Mouse (Mus musculus) central nervous system, embryonic 11.5 days (tissue): ENCODE data around the gene Atxn2l. TPM values are rescaled to one million over a fixed set of nuclear protein-coding genes. Genes with fewer than 3 reads are reported as not detected.

ENCODE experiments used
- polyA plus RNA-seq: library from polyadenylated mRNA; depleted of rRNA; stranded (reverse); fragments of >200 nt; gene quantifications from 2 replicates; pipeline ENCODE4 v1.2.3, GENCODE M21; 2012; rRNA removed

The Atxn2l gene
- polyA plus RNA-seq: 108 and 145 TPM in 2 replicates

DNA sequence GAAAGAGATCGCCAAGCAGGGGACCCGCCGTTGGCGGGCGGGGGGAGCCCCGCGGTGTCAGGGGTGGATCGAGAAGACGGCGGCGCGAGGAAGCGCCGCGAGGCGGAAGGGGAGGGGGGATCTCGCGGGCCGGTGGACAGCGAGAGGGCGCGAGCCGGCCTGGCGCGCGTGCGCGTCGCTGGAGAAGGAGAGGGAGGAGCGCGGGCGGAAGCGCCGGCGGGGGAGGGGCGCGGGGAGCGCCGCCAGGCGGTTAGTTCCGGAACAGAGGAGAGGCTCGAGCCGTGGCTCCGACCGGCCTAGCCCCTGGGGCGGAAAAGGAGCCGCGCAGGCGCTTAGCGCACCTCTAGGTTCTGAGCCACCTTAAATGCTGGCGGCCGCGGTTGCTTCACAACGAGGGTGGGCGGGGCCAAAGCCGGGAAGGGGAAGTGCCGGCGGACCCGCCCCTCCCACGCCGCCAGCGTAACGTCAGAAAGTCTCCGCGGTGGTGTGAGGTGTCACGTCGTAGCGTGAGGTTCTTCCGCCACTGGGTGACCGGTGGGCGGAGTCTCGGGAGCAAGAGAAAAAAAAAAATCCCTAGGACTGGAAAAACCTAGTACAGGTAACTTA, at the start of gene Atxn2l:
Gene Atxn2l, minus strand, starts transcription at position 165 of the 606 bp plus-strand sequence.

GRCm38 (mm10) chr7:126487052-126487483, 16.2 kb downstream of the Atxn2l start, which contains the start of gene Tufm:
TSS of gene Tufm (plus strand) at chr7:126487361.

DNA sequence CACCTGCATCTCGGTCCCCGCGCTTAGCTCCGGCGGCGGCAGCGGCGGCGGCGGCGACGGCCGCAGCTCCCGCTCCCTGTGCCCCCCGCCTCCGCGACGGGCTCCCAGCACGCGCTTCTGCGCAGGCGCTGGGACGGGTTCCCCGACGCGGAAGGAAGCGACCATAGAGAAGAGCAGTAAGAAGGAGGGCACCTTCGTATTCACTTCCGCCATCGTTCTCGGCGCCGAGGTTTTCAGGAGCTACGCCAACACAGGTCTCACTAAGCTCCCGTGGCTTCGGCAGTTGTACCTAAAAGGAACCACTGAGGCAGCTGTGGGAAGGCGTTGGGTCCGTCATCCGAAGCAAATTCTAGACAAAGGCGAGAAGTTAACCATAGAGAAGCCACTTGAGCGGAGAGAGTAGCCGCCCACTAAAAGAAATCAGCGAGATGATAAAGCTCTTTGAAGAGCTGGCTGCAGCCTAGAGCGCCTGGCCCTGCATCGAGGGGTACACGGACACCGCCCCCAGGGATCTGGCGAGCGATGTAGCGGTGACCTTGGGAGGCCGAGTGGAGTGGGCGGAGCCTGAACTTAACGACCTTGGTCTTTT, 28.1 kb downstream of the Atxn2l start, which contains the start of gene Sh2b1:
Gene Sh2b1, minus strand, starts transcription at position 432 of the 589 bp plus-strand sequence.

GRCm38 (mm10) chr7:126463004-126463403, 40.2 kb downstream of the Atxn2l start, which contains the start of gene Atp2a1:
TSS of gene Atp2a1 (minus strand) at chr7:126463108.

Other genes starting within 250 kb of the Atxn2l start
- gene Sbk1, start 230.8 kb downstream of the Atxn2l start, polyA plus RNA-seq: 157 TPM in 2 replicates
- gene Lat, start 133.9 kb downstream of the Atxn2l start, polyA plus RNA-seq: 5.2 and 7.9 TPM in 2 replicates
- gene Spns1, start 126.0 kb downstream of the Atxn2l start, polyA plus RNA-seq: 125 and 216 TPM in 2 replicates
- 13.8 and 16.7 TPM in 2 replicates for gene Nfatc2ip, start 106.7 kb downstream of the Atxn2l start, polyA plus RNA-seq
- gene Cd19, start 88.5 kb downstream of the Atxn2l start, polyA plus RNA-seq: 0.05 TPM in 2 replicates
- gene Rabep2, start 74.7 kb downstream of the Atxn2l start, polyA plus RNA-seq: 20.9 and 22.0 TPM in 2 replicates
- 0.32 and 13.7 TPM in 2 replicates for gene Atp2a1, start 40.3 kb downstream of the Atxn2l start, polyA plus RNA-seq
- gene Sh2b1, start 28.0 kb downstream of the Atxn2l start, polyA plus RNA-seq: 65.6 and 74.5 TPM in 2 replicates
- gene Tufm, start 16.1 kb downstream of the Atxn2l start, polyA plus RNA-seq: 98.2 and 125 TPM in 2 replicates
- 169 and 181 TPM in 2 replicates for gene Eif3c, start 63.0 kb upstream of the Atxn2l start, polyA plus RNA-seq
- gene Apobr, start 81.5 kb upstream of the Atxn2l start, polyA plus RNA-seq: 0.61 and 0.98 TPM in 2 replicates
- 33.1 and 33.9 TPM in 2 replicates for gene Cln3, start 82.4 kb upstream of the Atxn2l start, polyA plus RNA-seq
- not detected in 2 replicates for gene Il27, start 91.5 kb upstream of the Atxn2l start, polyA plus RNA-seq
- gene Nupr1, start 127.4 kb upstream of the Atxn2l start, polyA plus RNA-seq: 2.4 and 5.1 TPM in 2 replicates
- gene Sgf29, start 145.9 kb upstream of the Atxn2l start, polyA plus RNA-seq: 35.7 and 51.2 TPM in 2 replicates
- 0.28 and 0.40 TPM in 2 replicates for gene Sult1a1, start 173.0 kb upstream of the Atxn2l start, polyA plus RNA-seq
- gene Bola2, start 192.0 kb upstream of the Atxn2l start, polyA plus RNA-seq: 57.0 and 128 TPM in 2 replicates
- 26.9 and 29.2 TPM in 2 replicates for gene Slx1b, start 192.3 kb upstream of the Atxn2l start, polyA plus RNA-seq
- gene Coro1a, start 204.3 kb upstream of the Atxn2l start, polyA plus RNA-seq: 36.3 and 47.5 TPM in 2 replicates